Mouse (Mus musculus) mouse trophoblast stem cell (cell line): Measurements from ENCODE around the gene Gm17783.
"Not testable (repeated sequence)": the region's sequence is repeated elsewhere in the genome, so short reads cannot be mapped to it uniquely, and the experiment has no call there.

Source experiments
- in situ Hi-C, 2 experiments: fragments of 300-500 bp; cut with MseI, MboI; formaldehyde crosslinking; loops; 2 replicates in 1 of 2; 3 replicates in 1 of 2; pipeline ENCODE4 v1.15.1; 2025

Gene Gm17783

DNA sequence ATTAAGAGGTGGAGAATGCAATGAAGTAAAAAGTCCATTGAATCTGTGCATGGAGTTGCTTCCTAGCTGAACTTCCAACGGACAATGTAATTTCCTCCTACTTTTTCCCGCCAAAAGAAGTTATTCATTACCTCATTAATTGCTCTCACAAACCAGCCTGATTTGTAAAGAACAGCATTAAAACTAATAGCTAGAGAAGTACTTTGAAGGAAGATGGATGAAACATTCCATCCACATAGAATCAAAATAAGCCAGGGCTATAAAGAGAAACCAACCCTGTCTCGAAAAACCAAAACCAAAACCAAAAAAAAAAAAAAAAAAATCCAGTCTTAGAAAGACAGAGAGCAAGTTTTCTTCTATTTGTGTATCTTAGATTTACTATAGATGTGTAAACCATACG lies at the start of gene Gm17783:
Gene Gm17783 (minus strand): TSS at position 101 of the 400 bp plus-strand sequence.
- in situ Hi-C loops, result no loop called here

DNA sequence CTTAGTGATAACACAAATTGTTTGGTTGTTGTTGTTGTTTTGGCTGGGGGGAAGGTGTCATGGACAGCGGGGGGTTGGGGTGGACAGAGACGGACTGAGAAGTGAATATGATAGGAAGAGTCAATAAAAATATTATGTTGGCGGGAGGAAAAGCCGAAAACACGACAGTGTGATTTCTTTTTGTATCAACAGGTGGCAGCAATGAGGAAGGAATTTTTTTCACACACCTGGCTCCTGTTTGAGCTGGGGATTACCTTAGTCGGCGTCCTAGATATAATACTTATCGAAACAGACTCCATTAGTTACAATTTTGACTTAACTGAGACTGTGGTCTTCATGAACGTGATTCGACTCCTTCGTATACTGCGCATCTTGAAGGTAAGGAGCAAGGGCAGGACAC lies 48.0 kb upstream of the Gm17783 start:
- in situ Hi-C loops, result loop anchor here in 1 of 2 experiments (10.0 kb wide), 1 partner anchor 95 kb away; no protein-coding TSS in a partner anchor

DNA sequence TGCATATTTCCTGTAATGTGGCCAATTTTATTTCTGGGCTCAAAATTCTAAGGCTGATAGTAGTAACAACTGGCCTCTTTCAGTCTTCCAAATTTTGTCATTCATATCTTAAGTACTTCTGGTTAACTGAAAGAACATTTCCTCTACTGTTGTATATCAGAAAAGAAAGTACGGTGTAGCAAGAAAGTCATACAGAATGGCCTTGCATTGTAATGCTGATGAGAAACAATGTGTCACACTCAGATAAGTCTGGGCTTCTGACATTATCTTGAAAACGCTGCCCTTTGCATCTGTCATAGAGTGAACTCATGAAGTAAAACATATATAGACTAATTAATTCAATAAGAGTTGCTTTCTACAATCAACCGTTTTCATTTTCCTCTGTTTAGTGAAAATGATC lies 40.5 kb upstream of the Gm17783 start:
- in situ Hi-C loops, result no loop called here

DNA sequence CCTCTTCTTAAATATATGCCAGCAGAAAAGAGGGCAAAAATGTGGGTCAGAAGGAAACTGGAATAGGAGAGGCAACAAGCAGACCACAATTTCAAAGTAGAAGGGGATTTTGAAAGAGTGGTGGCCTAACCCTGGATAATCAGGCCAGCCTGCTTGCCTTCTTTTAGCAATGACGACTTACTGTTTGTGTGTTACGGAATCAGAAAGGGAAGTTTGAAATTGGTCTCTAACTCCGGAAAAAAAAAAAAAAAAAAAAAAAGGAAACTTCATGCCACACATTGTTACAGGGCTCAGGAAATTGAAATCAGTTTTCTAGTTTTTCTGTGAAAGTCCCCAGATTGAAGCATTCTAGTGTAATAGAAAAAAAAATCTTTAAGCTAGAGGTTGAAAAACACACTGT lies 29.9 kb upstream of the Gm17783 start:
- in situ Hi-C loops, result no loop called here

DNA sequence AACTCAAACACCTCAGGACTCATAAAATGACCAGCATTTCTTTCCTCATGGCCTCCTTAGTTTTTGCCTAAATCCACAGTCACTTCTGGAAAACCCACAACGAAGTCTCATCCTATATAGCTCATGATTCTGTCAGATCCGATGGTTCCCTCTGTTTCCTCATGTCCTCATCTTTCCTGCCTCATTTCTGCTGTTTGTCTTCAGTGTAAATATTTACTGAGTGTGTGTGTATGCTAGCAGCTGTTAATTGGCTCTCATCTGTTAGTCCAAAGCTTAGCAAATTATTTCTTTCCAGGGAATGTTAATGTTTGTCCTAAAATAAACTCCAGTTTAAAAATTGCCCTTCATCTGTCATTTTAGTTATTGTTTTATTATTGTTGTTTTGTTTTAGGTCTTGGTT lies 19.7 kb upstream of the Gm17783 start:
- in situ Hi-C loops, result no loop called here

DNA sequence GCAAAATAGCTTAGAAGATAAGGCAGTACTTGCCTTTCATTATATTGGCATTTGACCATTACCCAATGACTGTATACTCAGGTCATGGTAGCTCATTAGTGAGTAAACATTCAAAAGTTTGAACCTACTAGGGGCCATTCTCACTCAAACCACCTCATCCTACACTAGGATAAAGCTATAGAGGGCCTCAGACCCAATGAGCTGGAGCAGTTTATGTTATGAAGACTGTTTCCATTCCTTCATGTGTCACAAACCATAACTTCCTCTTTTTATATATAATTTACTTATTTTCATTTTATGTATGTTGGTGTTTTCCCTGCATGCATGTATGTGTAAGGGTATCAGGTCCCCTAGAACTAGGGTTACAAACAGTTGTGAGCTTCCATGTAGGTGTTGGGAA lies 16.1 kb upstream of the Gm17783 start:
- in situ Hi-C loops, result no loop called here

DNA sequence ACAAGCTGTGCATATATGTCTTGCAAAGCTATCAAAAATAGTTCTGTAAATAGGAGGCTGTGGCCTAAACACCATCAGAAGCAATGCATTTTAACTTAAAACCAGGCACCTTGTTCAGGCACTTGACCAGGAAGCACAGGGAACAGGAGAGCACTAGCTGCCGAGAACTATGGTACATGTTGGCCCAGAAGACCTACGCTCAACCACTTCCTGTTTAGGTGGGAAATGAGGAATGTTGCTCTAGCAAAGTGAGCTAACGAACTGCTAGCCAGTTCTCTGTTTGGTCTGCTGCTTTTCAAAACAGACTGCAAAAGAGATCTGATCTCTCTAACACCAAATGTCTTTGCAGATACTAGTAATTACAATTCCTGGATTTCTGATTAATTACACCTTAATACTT lies 12.5 kb upstream of the Gm17783 start:
- in situ Hi-C loops, result no loop called here

DNA sequence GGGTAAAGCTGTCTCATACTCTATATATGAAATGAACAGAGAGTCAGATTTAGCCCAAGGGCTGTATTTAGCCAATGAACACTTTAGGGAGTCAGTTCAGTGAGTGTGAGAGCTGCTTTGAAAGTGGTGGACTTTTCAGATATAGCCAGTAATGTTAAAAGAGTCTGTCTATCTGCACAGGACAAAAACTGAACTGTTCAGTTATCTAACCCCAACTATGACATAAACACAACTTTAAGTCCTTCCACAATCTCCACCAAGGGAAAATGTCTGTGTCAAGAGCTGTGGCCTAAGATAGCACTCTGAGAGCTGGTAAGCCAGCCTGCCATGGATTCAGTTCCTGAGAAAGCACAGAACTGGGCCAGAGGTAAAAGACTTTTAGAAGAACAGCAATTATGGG lies 10.3 kb upstream of the Gm17783 start:
- in situ Hi-C loops, result no loop called here

DNA sequence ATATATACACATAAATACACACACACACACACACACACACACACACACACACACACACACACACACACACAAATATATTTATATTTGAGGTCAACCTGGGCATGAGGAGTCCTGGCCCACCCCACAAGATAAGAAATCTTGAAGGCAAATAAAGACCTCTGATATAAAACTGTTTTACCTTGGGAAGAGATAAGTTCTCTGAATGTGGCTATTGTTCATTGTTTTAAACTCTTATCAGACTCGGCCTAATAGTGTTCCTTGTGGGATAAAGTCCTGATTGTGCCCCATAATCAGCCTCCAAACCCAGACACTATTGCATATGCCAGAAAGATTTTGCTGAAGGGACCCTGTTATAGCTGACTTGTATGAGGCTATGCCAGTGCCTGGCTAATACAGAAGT lies 6.5 kb upstream of the Gm17783 start:
- in situ Hi-C loops, result not testable (repeated sequence)

DNA sequence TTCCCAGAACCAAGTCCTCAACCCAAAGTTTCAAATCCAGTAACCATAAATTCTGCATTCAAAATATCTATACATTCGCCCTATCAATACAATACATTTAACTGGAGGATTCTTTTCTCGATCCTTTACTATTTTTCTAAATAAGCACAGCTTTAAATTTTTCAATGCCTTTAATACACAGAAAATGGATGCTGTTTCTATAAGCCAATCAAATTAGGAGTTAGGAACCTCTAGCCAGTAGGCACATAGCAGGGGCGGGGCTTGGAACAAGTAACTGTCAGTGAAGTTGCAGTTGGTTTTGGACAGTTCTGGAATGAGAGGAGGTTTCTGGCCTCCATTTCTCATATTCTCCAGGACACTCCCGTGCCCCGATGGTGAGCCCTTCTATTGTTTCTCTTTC lies 3.2 kb upstream of the Gm17783 start, which contains the start of gene Slc9c1:
Gene Slc9c1 (plus strand): TSS at position 301 of the 400 bp plus-strand sequence.
- in situ Hi-C loops, result no loop called here

DNA sequence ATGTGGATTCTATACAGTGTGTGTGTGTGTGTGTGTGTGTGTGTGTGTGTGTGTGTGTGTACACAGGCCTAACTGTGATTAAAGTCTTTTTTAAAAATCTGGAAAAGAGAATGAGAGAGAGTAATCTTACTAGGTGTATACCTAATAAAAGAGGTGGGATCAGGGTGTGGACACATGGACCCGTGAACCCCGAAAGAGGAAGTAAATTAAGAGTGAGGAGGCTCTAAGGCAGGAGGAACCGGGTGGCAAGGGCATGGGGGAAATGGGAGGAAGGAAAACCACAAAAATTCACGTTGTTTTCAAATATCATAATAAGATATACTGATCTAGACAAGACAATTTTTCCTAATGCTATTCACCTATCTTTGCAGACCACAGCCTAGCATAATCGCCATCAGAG lies 6.3 kb downstream of the Gm17783 start:
- in situ Hi-C loops, result no loop called here

DNA sequence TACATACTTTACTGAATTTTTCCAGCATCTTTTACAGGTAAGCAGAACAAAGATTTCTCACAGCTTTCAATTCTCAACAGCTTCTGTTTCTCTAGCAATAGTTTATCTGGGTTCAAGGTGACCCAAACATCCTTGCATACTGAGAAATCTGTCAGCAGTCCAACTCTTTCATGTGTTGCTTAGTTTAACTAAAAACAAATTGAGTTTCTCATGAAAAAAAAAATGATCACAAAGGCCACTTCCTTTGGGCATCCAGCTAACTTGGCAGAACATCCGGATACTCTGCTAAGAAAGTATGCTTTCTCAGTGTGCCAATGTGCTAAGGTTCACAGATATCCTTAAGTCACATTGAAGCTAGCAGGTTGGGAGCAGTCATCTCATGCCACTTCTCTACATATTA lies 36.5 kb downstream of the Gm17783 start:
- in situ Hi-C loops, result no loop called here

DNA sequence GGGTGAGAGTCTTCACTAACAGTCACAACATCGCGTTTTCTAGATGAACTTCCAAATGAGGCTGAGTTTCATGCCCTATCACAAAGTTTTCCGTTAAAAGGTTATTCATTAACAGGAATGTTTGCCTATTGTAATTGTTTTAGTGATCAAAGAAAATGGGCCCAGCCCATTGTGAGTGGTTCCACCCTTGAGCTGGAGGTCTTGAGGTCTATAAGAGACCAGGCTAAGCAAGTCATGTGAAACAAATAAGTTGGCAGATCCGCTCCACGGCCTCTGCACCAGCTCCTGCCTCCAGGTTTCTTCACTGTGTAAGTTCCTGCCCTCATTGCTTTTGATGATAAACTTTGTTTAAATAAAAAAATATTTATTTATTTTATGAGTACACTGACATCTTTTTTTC lies 38.9 kb downstream of the Gm17783 start, which contains the start of gene Gm609:
Gene Gm609 (minus strand): TSS at position 43 of the 400 bp plus-strand sequence.
- in situ Hi-C loops, result no loop called here

DNA sequence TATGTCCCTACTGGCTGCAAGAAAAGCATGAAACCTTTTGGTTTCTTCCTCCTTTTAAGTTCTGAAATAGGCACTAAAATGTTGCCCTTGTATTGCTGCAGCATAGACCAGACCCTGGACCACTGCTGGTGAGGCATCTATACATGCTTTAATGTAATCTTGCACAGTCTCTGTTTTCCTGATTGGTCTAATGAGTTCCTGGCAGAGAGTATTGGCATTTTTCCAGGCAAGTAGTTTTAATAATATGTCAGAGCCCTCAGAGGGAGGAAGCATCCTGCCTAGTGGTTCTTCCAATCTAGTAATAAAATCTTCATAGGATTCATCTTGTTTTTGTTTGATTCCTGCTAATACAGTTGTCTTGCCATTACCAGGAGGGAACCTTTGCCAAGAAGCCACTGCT lies 54.9 kb downstream of the Gm17783 start:
- in situ Hi-C loops, result no loop called here

DNA sequence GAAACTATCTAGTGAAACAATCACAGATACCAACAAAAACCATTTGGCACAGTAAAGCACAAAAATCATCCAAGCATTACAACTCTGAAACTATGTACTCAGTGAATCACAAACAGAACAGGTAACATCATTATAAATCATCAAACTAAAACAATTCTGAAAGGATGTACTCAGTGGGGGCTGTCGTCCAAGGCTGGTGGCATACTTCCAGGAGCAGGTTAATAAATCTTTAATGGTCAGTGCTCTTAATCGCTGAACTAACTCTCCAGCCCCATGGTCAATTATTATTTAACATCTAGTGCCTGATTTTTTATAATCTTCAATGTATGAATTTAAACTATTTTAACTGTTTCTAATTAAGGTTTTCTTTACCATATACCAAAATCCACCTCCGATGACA lies 60.0 kb downstream of the Gm17783 start:
- in situ Hi-C loops, result not testable (repeated sequence)
